Mouse (Mus musculus) bone marrow, adult 2 months (tissue): ENCODE measurements at regions not wholly inside any gene's neighbourhood (a gene's known extent, or its start where the extent isn't known, plus 50 kb on each side); places are given as distances from the start of the nearest gene placed in this dataset.

Source experiments
- CTCF ChIP-seq: fragments of 200-500 bp; IDR thresholded peaks from 2 replicates; pipeline ENCODE4 v1.5.1; 2011; ENCODE audit warnings: low read length, control low read depth; ENCODE audit not compliant: control insufficient read depth, insufficient read depth
- POLR2A ChIP-seq: fragments of 200-500 bp; IDR thresholded peaks from 2 replicates; pipeline ENCODE4 v1.6.1; 2011; ENCODE audit warnings: low read depth, mild to moderate bottlenecking, control low read depth, low read length, borderline replicate concordance; ENCODE audit not compliant: control insufficient read depth

- no peak for TF ChIP-seq POLR2A
- TF ChIP-seq CTCF: no peak
Observed at GRCm38 (mm10) chr3:60698189-60698588, 225.6 kb downstream of the Mbnl1 start.
